Mouse (Mus musculus): ENCODE measurements at regions not wholly inside any gene's neighbourhood (a gene's known extent, or its start where the extent isn't known, plus 50 kb on each side); places are given as distances from the start of the nearest gene placed in this dataset.

GRCm38 (mm10) chr6:127207308-127207707 is 55.3 kb upstream of the Ccnd2 start:
- DNase-seq (ENCODE audit: low spot score): no peak

- no peak for DNase-seq (ENCODE audit: low spot score)
Observed at GRCm38 (mm10) chr6:127213355-127213754, 61.4 kb upstream of the Ccnd2 start.

- no peak for DNase-seq (ENCODE audit: low spot score)
Observed at GRCm38 (mm10) chr6:127215915-127216314, 63.9 kb upstream of the Ccnd2 start.

GRCm38 (mm10) chr6:127218634-127219445 is 66.8 kb upstream of the Ccnd2 start:
- DNase-seq (ENCODE audit: low spot score): no peak

GRCm38 (mm10) chr6:127219446-127219802 is 67.4 kb upstream of the Ccnd2 start:
- no peak for DNase-seq (ENCODE audit: low spot score)

GRCm38 (mm10) chr6:127226242-127226983 is 74.4 kb upstream of the Ccnd2 start:
- DNase-seq (ENCODE audit: low spot score): no peak

- DNase-seq (ENCODE audit: low spot score): no peak
Observed at GRCm38 (mm10) chr6:127236510-127237109, 84.6 kb upstream of the Ccnd2 start.

- no peak for DNase-seq (ENCODE audit: low spot score)
Observed at GRCm38 (mm10) chr6:127237168-127237567, 85.2 kb upstream of the Ccnd2 start.

- no peak for DNase-seq (ENCODE audit: low spot score)
Observed at GRCm38 (mm10) chr6:127239529-127240471, 87.8 kb upstream of the Ccnd2 start.

- DNase-seq (ENCODE audit: low spot score): no peak
Observed at GRCm38 (mm10) chr6:127240472-127241375, 88.7 kb upstream of the Ccnd2 start.

GRCm38 (mm10) chr6:127241693-127242425 is 89.9 kb upstream of the Ccnd2 start:
- DNase-seq (ENCODE audit: low spot score): no peak

GRCm38 (mm10) chr6:127243032-127243431 is 91.0 kb upstream of the Ccnd2 start:
- DNase-seq (ENCODE audit: low spot score): no peak

- DNase-seq (ENCODE audit: low spot score): no peak
Observed at GRCm38 (mm10) chr6:127245814-127246440, 93.9 kb upstream of the Ccnd2 start.

GRCm38 (mm10) chr6:127246730-127247129 is 94.7 kb upstream of the Ccnd2 start:
- DNase-seq (ENCODE audit: low spot score): no peak

- no peak for DNase-seq (ENCODE audit: low spot score)
Observed at GRCm38 (mm10) chr6:127247343-127247742, 95.3 kb upstream of the Ccnd2 start.

- DNase-seq (ENCODE audit: low spot score): no peak
Observed at GRCm38 (mm10) chr6:127250181-127250873, 98.3 kb upstream of the Ccnd2 start.

- no peak for DNase-seq (ENCODE audit: low spot score)
Observed at GRCm38 (mm10) chr6:127250874-127251670, 99.1 kb upstream of the Ccnd2 start.

- no peak for DNase-seq (ENCODE audit: low spot score)
Observed at GRCm38 (mm10) chr6:127251671-127251985, 99.6 kb upstream of the Ccnd2 start.
